Comparison of ENCODE assay signal across 8 mouse cellular contexts in the genomic region with DNA sequence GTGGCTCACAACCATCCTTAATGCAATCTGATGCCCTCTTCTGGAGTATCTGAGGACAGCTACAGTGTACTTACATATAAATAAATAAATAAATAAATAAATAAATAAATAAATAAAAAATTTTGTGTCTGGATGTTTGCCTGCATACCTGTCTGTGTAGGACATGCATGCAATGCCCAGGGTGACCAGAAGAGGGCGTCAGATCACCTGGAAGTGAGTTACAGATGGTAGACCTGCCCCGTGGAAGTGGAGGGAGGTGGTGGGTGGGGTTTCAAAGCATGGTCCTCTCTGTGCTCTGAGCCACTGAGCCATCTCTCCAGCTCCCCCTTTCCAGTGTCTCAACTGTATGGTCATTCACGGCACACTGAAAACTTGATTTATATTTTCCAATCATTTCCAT. TPM values are rescaled to one million over a fixed set of nuclear protein-coding genes. Genes with fewer than 3 reads are reported as not detected.
DNase-seq lines count a peak whose midpoint lies in the region; ATAC-seq and TF ChIP-seq lines count a peak whose summit lies in the region.

No protein-coding gene starts in this region.

- no peak overlapping the region for H3K27ac ChIP-seq in heart, embryonic 10.5 days
- no peak overlapping the region for H3K27ac ChIP-seq in liver, embryonic 14.5 days

- ATAC-seq in erythroblast, adult 5-6 weeks (replicated peaks; ENCODE audit: low FRiP score, poor library complexity, severe bottlenecking), result 0 out of 2 replicates have a peak, but pooled peaks have one; percentile 52
- no peak for ATAC-seq in liver, embryonic 14.5 days (ENCODE audit: insufficient read depth)

- H3K9ac ChIP-seq in liver, embryonic 14.5 days (replicated peaks), result no peak overlapping the region

- DNase-seq in heart, postnatal 14 days, result peak; percentile 49 to 70
- no peak for DNase-seq in heart, embryonic 10.5 days (ENCODE audit: low spot score)
- DNase-seq in CD4-positive, CD25-positive, alpha-beta regulatory T cell, adult 2 months (ENCODE audit: low read depth, low spot score), result peak; percentile 87
- DNase-seq in adrenal gland, postnatal 10 days, result peak; percentile 72
- peak in 1 of 3 experiments; percentile 30 for DNase-seq in liver, embryonic 14.5 days (ENCODE audit: low read depth in 3 of 3, low spot score in 3 of 3)
- DNase-seq in spleen, adult 12 weeks (ENCODE audit: low spot score), result peak; percentile 51
- DNase-seq in left cerebral cortex, postnatal 36 days (ENCODE audit: low spot score in 2 of 2), result no peak

- H3K9me3 ChIP-seq in heart, embryonic 10.5 days, result no peaks in the 10 kb centered on the region
- H3K9me3 ChIP-seq in liver, embryonic 14.5 days (ENCODE audit: control insufficient read depth, low read length), result no peaks in the 10 kb centered on the region

- H3K4me1 ChIP-seq in heart, embryonic 10.5 days, result 0 out of 2 replicates have a peak, but pooled peaks cover 6% of the 10 kb centered on the region
- no peaks in the 10 kb centered on the region; a peak in 1 of 4 replicates for H3K4me1 ChIP-seq in liver, embryonic 14.5 days (replicated peaks; ENCODE audit: control insufficient read depth in 2 of 2, insufficient read depth in 2 of 2, low read length in 1 of 2)

- no peak overlapping the region for H3K4me3 ChIP-seq in heart, embryonic 10.5 days
- H3K4me3 ChIP-seq in liver, embryonic 14.5 days (ENCODE audit: insufficient read depth in 1 of 2, low read depth in 2 of 2, low read length in 2 of 2), result no peak overlapping the region

- peaks cover 55% of the 10 kb centered on the region for H3K36me3 ChIP-seq in heart, embryonic 10.5 days
- peaks cover 10% of the 10 kb centered on the region for H3K36me3 ChIP-seq in liver, embryonic 14.5 days (replicated peaks; ENCODE audit: control insufficient read depth, insufficient read depth, low read depth)

- H3K4me2 ChIP-seq in liver, embryonic 14.5 days (ENCODE audit: low read depth), result no peak overlapping the region

- 56% methylated on average over 3 of the region's 3 CpGs for WGBS in heart, embryonic 10.5 days
- 36% methylated on average over 3 of the region's 3 CpGs for WGBS in liver, embryonic 14.5 days (ENCODE audit: insufficient replicate concordance)

- intact Hi-C loops in heart, postnatal 14 days (cut with DNase I), result loop anchor here (5.0 kb wide), 1 partner anchor 158 kb away; a partner anchor contains a TSS
- intact Hi-C loops in left cerebral cortex, postnatal 36 days (cut with DNase I), result no loop called here

- no peak for TF ChIP-seq EP300 in liver, embryonic 14.5 days (IDR thresholded peaks at IDR 0.05; ENCODE audit: low read depth)

- no peaks in the 10 kb centered on the region for H3K27me3 ChIP-seq in heart, embryonic 10.5 days (ENCODE audit: insufficient read depth, poor library complexity, severe bottlenecking)
- no peaks in the 10 kb centered on the region for H3K27me3 ChIP-seq in liver, embryonic 14.5 days (ENCODE audit: control insufficient read depth, insufficient read depth, low read length)

- TF ChIP-seq CTCF in liver, embryonic 14.5 days (IDR thresholded peaks at IDR 0.05; ENCODE audit: low read depth), result peak; percentile 85

RNA-seq across cellular contexts. Expression of a gene that starts 6.2 kb away (rescaled TPM):
- 10 to 100 TPM; 37.0 TPM for total RNA-seq in heart, postnatal 14 days (2021)
- polyA plus RNA-seq in heart, embryonic 10.5 days (2016; fragmentation: Nextera tagmentation; extraction: Ambion mirVana), result 24.5 and 27.9 TPM in 2 replicates
- 10 to 100 TPM; 38.4 to 39.3 TPM for total RNA-seq in adrenal gland, postnatal 10 days (2021)
- total RNA-seq in erythroblast, adult 5-6 weeks (2015; ENCODE audit: low replicate concordance), result 7.1 and 8.6 TPM in 2 replicates
- total RNA-seq in erythroblast, adult 5-6 weeks (2017; ENCODE audit: low replicate concordance), result 3.4 and 16.0 TPM in 2 replicates
- 18.2 and 18.8 TPM in 2 replicates for polyA plus RNA-seq in liver, embryonic 14.5 days (2012; rRNA removed)
- 15.4 and 15.5 TPM in 2 replicates for polyA plus RNA-seq in liver, embryonic 14.5 days (2014; fragmentation: Nextera tagmentation; extraction: Ambion mirVana)
- total RNA-seq in left cerebral cortex, postnatal 36 days (2021), result 10 to 100 TPM; 19.5 to 25.1 TPM

RNA-seq across cellular contexts. Expression of a gene that starts 11.0 kb away (rescaled TPM):
- total RNA-seq in heart, postnatal 14 days (2021), result 10 to 100 TPM; 23.6 to 24.2 TPM
- 21.8 and 27.7 TPM in 2 replicates for polyA plus RNA-seq in heart, embryonic 10.5 days (2016; fragmentation: Nextera tagmentation; extraction: Ambion mirVana)
- total RNA-seq in adrenal gland, postnatal 10 days (2021), result 10 to 100 TPM; 31.2 to 35.7 TPM
- 16.3 and 16.5 TPM in 2 replicates for total RNA-seq in erythroblast, adult 5-6 weeks (2015; ENCODE audit: low replicate concordance)
- 19.3 and 25.9 TPM in 2 replicates for total RNA-seq in erythroblast, adult 5-6 weeks (2017; ENCODE audit: low replicate concordance)
- polyA plus RNA-seq in liver, embryonic 14.5 days (2012; rRNA removed), result 9.3 and 15.6 TPM in 2 replicates
- polyA plus RNA-seq in liver, embryonic 14.5 days (2014; fragmentation: Nextera tagmentation; extraction: Ambion mirVana), result 13.2 and 14.2 TPM in 2 replicates
- 10 to 100 TPM; 55.0 to 55.4 TPM for total RNA-seq in left cerebral cortex, postnatal 36 days (2021)

RNA-seq across cellular contexts. Expression of a gene that starts 47.1 kb away (rescaled TPM):
- total RNA-seq in heart, postnatal 14 days (2021), result 10 to 100 TPM; 33.2 to 33.3 TPM
- 86.1 and 92.1 TPM in 2 replicates for polyA plus RNA-seq in heart, embryonic 10.5 days (2016; fragmentation: Nextera tagmentation; extraction: Ambion mirVana)
- 10 to 100 TPM; 60.9 to 63.3 TPM for total RNA-seq in adrenal gland, postnatal 10 days (2021)
- 11.0 and 14.8 TPM in 2 replicates for total RNA-seq in erythroblast, adult 5-6 weeks (2015; ENCODE audit: low replicate concordance)
- 11.7 and 13.9 TPM in 2 replicates for total RNA-seq in erythroblast, adult 5-6 weeks (2017; ENCODE audit: low replicate concordance)
- polyA plus RNA-seq in liver, embryonic 14.5 days (2012; rRNA removed), result 26.9 and 29.8 TPM in 2 replicates
- polyA plus RNA-seq in liver, embryonic 14.5 days (2014; fragmentation: Nextera tagmentation; extraction: Ambion mirVana), result 31.9 and 33.0 TPM in 2 replicates
- total RNA-seq in left cerebral cortex, postnatal 36 days (2021), result 10 to 100 TPM; 48.7 to 53.4 TPM

Comparison
In these comparisons a context has a peak if more than half of its experiments do, and no peak if none do; other contexts are left out.
1. DNase-seq: peak in heart, postnatal 14 days (2 of 2), CD4-positive, CD25-positive, alpha-beta regulatory T cell, adult 2 months (single experiment), adrenal gland, postnatal 10 days (single experiment) and spleen, adult 12 weeks (single experiment); none in heart, embryonic 10.5 days (single experiment) and left cerebral cortex, postnatal 36 days (0 of 2).